Mouse (Mus musculus): Measurements from ENCODE around the gene Ptpn5. TPM values are rescaled to one million over a fixed set of nuclear protein-coding genes. Genes with fewer than 3 reads are reported as not detected.

Ptpn5 gene
- polyA plus RNA-seq, 1 experiment = 0.23 TPM

GRCm38 (mm10) chr7:47061560-47061959 lies 71.9 kb downstream of the Ptpn5 start:
- no peak overlapping the region for H3K27ac ChIP-seq (ENCODE audit: control insufficient read depth, insufficient read depth, low read depth, low read length)
- no peak for TF ChIP-seq POLR2A (IDR thresholded peaks at IDR 0.05; ENCODE audit: control insufficient read depth, low read depth, low read length)
- TF ChIP-seq CTCF (IDR thresholded peaks at IDR 0.05; ENCODE audit: control insufficient read depth, insufficient read depth, insufficient replicate concordance, low read depth, low read length) = no peak
- H3K4me3 ChIP-seq (ENCODE audit: control insufficient read depth, low read depth, low read length) = no peak overlapping the region
- no peaks in the 10 kb centered on the region for H3K27me3 ChIP-seq (ENCODE audit: control insufficient read depth, insufficient read depth, low read length)
- no peaks in the 10 kb centered on the region for H3K4me1 ChIP-seq (ENCODE audit: control insufficient read depth, insufficient read depth, low read length)
- no peaks in the 10 kb centered on the region for H3K36me3 ChIP-seq (ENCODE audit: control insufficient read depth, insufficient read depth, low read length)

GRCm38 (mm10) chr7:47059339-47059738 lies 74.1 kb downstream of the Ptpn5 start:
- no peaks in the 10 kb centered on the region for H3K27me3 ChIP-seq (ENCODE audit: control insufficient read depth, insufficient read depth, low read length)
- H3K36me3 ChIP-seq (ENCODE audit: control insufficient read depth, insufficient read depth, low read length) = no peaks in the 10 kb centered on the region
- TF ChIP-seq POLR2A (IDR thresholded peaks at IDR 0.05; ENCODE audit: control insufficient read depth, low read depth, low read length) (no peak), CTCF (IDR thresholded peaks at IDR 0.05; ENCODE audit: control insufficient read depth, insufficient read depth, insufficient replicate concordance, low read depth, low read length) (no peak)
- no peaks in the 10 kb centered on the region for H3K4me1 ChIP-seq (ENCODE audit: control insufficient read depth, insufficient read depth, low read length)
- no peak overlapping the region for H3K4me3 ChIP-seq (ENCODE audit: control insufficient read depth, low read depth, low read length)
- no peak overlapping the region for H3K27ac ChIP-seq (ENCODE audit: control insufficient read depth, insufficient read depth, low read depth, low read length)

GRCm38 (mm10) chr7:47056273-47056672 lies 77.2 kb downstream of the Ptpn5 start:
- no peak overlapping the region for H3K4me3 ChIP-seq (ENCODE audit: control insufficient read depth, low read depth, low read length)
- TF ChIP-seq POLR2A (IDR thresholded peaks at IDR 0.05; ENCODE audit: control insufficient read depth, low read depth, low read length) (no peak), CTCF (IDR thresholded peaks at IDR 0.05; ENCODE audit: control insufficient read depth, insufficient read depth, insufficient replicate concordance, low read depth, low read length) (no peak)

GRCm38 (mm10) chr7:47055744-47056143 lies 77.7 kb downstream of the Ptpn5 start:
- H3K27ac ChIP-seq (ENCODE audit: control insufficient read depth, insufficient read depth, low read depth, low read length) = no peak overlapping the region
- no peak for TF ChIP-seq CTCF (IDR thresholded peaks at IDR 0.05; ENCODE audit: control insufficient read depth, insufficient read depth, insufficient replicate concordance, low read depth, low read length)
- no peak; the same call in 1 of the 2 replicates for TF ChIP-seq POLR2A (IDR thresholded peaks at IDR 0.05; ENCODE audit: control insufficient read depth, low read depth, low read length)
- peaks cover 6% of the 10 kb centered on the region for H3K4me1 ChIP-seq (ENCODE audit: control insufficient read depth, insufficient read depth, low read length)
- H3K27me3 ChIP-seq (ENCODE audit: control insufficient read depth, insufficient read depth, low read length) = no peaks in the 10 kb centered on the region
- no peak overlapping the region for H3K4me3 ChIP-seq (ENCODE audit: control insufficient read depth, low read depth, low read length)
- H3K36me3 ChIP-seq (ENCODE audit: control insufficient read depth, insufficient read depth, low read length) = no peaks in the 10 kb centered on the region

More at GRCm38 (mm10) chr7:47056273-47056672, 77.2 kb downstream of the Ptpn5 start:
- Histone ChIP-seq H3K4me1 (ENCODE audit: control insufficient read depth, insufficient read depth, low read length) (peaks cover 4% of the 10 kb centered on the region), H3K36me3 (ENCODE audit: control insufficient read depth, insufficient read depth, low read length) (no peaks in the 10 kb centered on the region), H3K27ac (ENCODE audit: control insufficient read depth, insufficient read depth, low read depth, low read length) (no peak overlapping the region), H3K27me3 (ENCODE audit: control insufficient read depth, insufficient read depth, low read length) (no peaks in the 10 kb centered on the region)

- Histone ChIP-seq H3K4me3 (ENCODE audit: control insufficient read depth, low read depth, low read length) (no peak overlapping the region), H3K27me3 (ENCODE audit: control insufficient read depth, insufficient read depth, low read length) (no peaks in the 10 kb centered on the region)
- TF ChIP-seq POLR2A (IDR thresholded peaks at IDR 0.05; ENCODE audit: control insufficient read depth, low read depth, low read length) (no peak), CTCF (IDR thresholded peaks at IDR 0.05; ENCODE audit: control insufficient read depth, insufficient read depth, insufficient replicate concordance, low read depth, low read length) (no peak)
Observed at GRCm38 (mm10) chr7:47054666-47055065, 78.8 kb downstream of the Ptpn5 start.

DNA sequence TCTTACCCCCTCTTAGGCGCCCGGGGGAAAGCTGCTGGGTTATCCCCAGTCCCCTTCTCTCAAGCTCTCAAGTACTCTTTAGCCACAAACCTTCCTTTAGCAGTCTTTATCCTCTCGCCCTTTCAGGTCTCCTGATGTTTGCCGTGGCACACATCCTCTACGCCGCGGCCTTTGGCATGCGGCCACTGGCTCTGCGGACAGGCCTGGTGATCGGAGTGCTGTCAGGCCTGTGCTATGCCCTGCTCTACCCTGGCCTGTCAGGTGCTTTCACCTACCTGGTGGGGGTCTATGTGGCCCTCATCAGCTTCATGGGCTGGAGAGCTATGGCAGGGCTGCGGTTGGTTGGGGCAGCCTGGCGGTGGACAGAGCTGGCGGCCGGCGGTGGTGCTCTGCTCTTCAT lies 80.2 kb downstream of the Ptpn5 start:
- Histone ChIP-seq H3K4me3 (ENCODE audit: control insufficient read depth, low read depth, low read length) (no peak overlapping the region), H3K27ac (ENCODE audit: control insufficient read depth, insufficient read depth, low read depth, low read length) (no peak overlapping the region), H3K36me3 (ENCODE audit: control insufficient read depth, insufficient read depth, low read length) (no peaks in the 10 kb centered on the region), H3K27me3 (ENCODE audit: control insufficient read depth, insufficient read depth, low read length) (no peaks in the 10 kb centered on the region), H3K4me1 (ENCODE audit: control insufficient read depth, insufficient read depth, low read length) (peaks cover 9% of the 10 kb centered on the region)
- TF ChIP-seq CTCF (IDR thresholded peaks at IDR 0.05; ENCODE audit: control insufficient read depth, insufficient read depth, insufficient replicate concordance, low read depth, low read length) = no peak
- no peak for TF ChIP-seq POLR2A (IDR thresholded peaks at IDR 0.05; ENCODE audit: control insufficient read depth, low read depth, low read length)

More at GRCm38 (mm10) chr7:47054666-47055065, 78.8 kb downstream of the Ptpn5 start:
- Histone ChIP-seq H3K4me1 (ENCODE audit: control insufficient read depth, insufficient read depth, low read length) (peaks cover 9% of the 10 kb centered on the region), H3K27ac (ENCODE audit: control insufficient read depth, insufficient read depth, low read depth, low read length) (no peak overlapping the region), H3K36me3 (ENCODE audit: control insufficient read depth, insufficient read depth, low read length) (no peaks in the 10 kb centered on the region)

- Histone ChIP-seq H3K4me3 (ENCODE audit: control insufficient read depth, low read depth, low read length) (peak overlapping the region; percentile 46), H3K27ac (ENCODE audit: control insufficient read depth, insufficient read depth, low read depth, low read length) (peak overlapping the region; percentile 59), H3K4me1 (ENCODE audit: control insufficient read depth, insufficient read depth, low read length) (peaks cover 9% of the 10 kb centered on the region), H3K27me3 (ENCODE audit: control insufficient read depth, insufficient read depth, low read length) (no peaks in the 10 kb centered on the region), H3K36me3 (ENCODE audit: control insufficient read depth, insufficient read depth, low read length) (no peaks in the 10 kb centered on the region)
- TF ChIP-seq CTCF (IDR thresholded peaks at IDR 0.05; ENCODE audit: control insufficient read depth, insufficient read depth, insufficient replicate concordance, low read depth, low read length) (no peak), POLR2A (IDR thresholded peaks at IDR 0.05; ENCODE audit: control insufficient read depth, low read depth, low read length) (no peak; the same call in 1 of the 2 replicates)
Observed at GRCm38 (mm10) chr7:47052276-47052675, 81.2 kb downstream of the Ptpn5 start.

Data from testis, adult 2 months (tissue).